Mouse (Mus musculus): ENCODE measurements at regions not wholly inside any gene's neighbourhood (a gene's known extent, or its start where the extent isn't known, plus 50 kb on each side); places are given as distances from the start of the nearest gene placed in this dataset.
A peak's percentile ranks its signal among the peaks of the same experiment; 100 is the strongest.

DNA sequence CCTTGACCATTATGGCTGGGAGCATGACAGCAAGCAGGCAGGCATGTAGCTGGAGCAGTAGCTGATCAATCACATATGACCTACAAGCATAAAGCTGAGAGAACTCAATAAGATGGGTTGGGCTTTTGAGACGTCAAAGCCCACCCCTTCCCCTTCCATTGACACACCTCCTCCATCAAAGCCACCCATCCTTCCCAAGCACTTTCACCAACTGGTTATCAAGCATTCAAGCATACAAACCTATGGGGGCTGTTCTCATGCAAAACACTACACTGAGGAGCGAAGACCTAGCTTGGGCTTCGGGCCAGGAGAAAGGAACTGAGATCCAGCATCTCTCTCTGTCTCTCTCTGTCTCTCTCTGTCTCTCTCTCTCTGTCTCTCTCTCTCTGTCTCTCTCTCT lies 118.4 kb upstream of the Tle3 start:
- Histone ChIP-seq H3K9ac (ENCODE audit: low read depth, low read length, severe bottlenecking) (no peak overlapping the region), H3K4me2 (replicated peaks; ENCODE audit: low read depth, low read length, severe bottlenecking) (no peak overlapping the region), H3K27me3 (ENCODE audit: control insufficient read depth, insufficient read depth, low read length) (no peaks in the 10 kb centered on the region), H3K4me1 (ENCODE audit: control insufficient read depth, insufficient read depth, low read length) (no peaks in the 10 kb centered on the region), H3K9me3 (ENCODE audit: control insufficient read depth, low read length) (no peaks in the 10 kb centered on the region), H3K27ac (replicated peaks; ENCODE audit: low read depth, low read length) (no peak overlapping the region), H3K36me3 (ENCODE audit: control insufficient read depth, insufficient read depth, low read length) (no peaks in the 10 kb centered on the region), H3K4me3 (replicated peaks; ENCODE audit: low read length) (no peak overlapping the region)
- ATAC-seq (ENCODE audit: low FRiP score, low read depth), result no peak
- no peak for DNase-seq (ENCODE audit: low spot score)
- 78% methylated on average over 3 of the region's 3 CpGs for WGBS
- no peak for TF ChIP-seq POLR2A (IDR thresholded peaks at IDR 0.05; ENCODE audit: borderline replicate concordance, extremely low read depth, insufficient read depth, insufficient read length)

DNA sequence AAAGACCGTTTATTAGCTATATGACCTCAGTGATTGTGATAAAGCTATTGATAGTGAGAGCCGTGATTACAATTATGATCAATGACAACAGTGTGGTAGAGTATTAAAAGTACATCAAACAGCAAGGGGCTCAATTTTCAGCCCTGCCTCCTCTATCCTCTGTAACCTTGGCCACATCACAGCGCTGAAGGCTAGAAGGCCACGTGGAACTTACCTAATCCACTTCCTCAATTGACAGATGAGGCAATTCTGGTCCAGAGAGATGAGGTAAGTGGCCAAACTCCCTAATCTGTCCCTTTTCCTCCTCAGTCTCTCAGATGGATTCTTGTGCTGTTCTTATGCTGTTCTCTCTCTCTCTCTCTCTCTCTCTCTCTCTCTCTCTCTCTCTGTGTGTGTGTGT lies 114.7 kb upstream of the Tle3 start:
- H3K4me1 ChIP-seq (ENCODE audit: control insufficient read depth, insufficient read depth, low read length), result peaks cover 9% of the 10 kb centered on the region
- no peak for ATAC-seq (ENCODE audit: low FRiP score, low read depth)
- H3K27ac ChIP-seq (replicated peaks; ENCODE audit: low read depth, low read length), result no peak overlapping the region
- H3K9ac ChIP-seq (ENCODE audit: low read depth, low read length, severe bottlenecking), result no peak overlapping the region
- DNase-seq (ENCODE audit: low spot score), result no peak
- no peaks in the 10 kb centered on the region for H3K36me3 ChIP-seq (ENCODE audit: control insufficient read depth, insufficient read depth, low read length)
- 49% methylated on average over 4 of the region's 4 CpGs for WGBS
- no peak overlapping the region for H3K4me2 ChIP-seq (replicated peaks; ENCODE audit: low read depth, low read length, severe bottlenecking)
- TF ChIP-seq POLR2A (IDR thresholded peaks at IDR 0.05; ENCODE audit: borderline replicate concordance, extremely low read depth, insufficient read depth, insufficient read length), result no peak
- no peaks in the 10 kb centered on the region for H3K27me3 ChIP-seq (ENCODE audit: control insufficient read depth, insufficient read depth, low read length)
- no peaks in the 10 kb centered on the region for H3K9me3 ChIP-seq (ENCODE audit: control insufficient read depth, low read length)
- no peak overlapping the region for H3K4me3 ChIP-seq (replicated peaks; ENCODE audit: low read length)

DNA sequence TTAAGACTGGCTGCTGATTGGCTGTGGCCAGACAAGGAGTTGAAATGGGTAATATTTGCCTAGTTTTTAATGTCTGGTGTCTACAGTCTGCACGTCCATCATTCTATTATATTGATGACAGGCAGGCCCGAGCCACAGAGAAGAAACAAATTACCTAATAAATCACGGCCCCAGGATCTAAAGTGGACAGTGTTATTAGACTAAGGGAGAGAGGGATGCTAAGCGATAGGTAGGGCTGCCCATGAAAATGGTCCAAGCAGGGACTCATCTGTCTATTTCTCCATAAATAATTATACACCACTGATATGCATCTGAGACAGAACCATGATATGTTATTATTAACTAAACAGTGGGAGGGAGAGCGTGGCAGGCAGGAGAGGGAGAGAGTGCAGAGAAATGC lies 114.1 kb upstream of the Tle3 start:
- peaks cover 9% of the 10 kb centered on the region for H3K4me1 ChIP-seq (ENCODE audit: control insufficient read depth, insufficient read depth, low read length)
- no peak overlapping the region for H3K4me2 ChIP-seq (replicated peaks; ENCODE audit: low read depth, low read length, severe bottlenecking)

DNA sequence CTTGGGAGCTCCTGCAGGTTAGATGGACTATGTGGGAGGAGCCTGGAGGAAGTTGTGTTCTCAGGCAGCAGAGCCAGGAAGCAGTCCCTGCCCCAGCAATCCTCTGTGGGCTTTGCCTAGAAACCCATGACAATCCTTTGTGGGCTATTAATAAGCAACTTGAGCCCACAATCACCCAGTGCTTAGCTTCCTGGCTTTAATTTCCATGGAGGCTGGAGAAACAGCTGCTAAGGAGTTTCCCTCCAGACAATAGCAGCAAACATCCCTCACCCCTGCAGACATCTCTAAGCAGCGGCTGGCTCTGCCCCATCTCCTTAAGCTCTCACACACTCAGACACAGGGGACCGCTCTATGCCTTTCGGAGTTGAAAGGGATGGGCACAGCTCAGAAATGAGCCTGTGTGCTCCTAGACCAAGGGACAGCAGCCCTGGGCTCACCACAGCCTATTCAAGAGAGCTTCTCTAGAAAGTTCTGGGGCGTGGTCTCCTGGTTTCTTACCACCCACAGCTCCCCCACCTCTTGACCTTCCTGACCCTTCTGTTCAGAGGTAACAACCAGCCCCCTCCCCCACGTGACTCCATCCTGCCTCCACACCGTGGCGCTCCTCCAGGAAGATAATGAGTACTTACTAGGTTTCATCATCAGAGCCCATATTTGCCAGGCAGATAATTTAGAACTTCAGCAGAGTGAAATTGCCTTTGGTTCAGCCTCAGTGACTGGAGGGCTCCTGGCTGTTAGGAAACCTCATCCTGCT lies 112.6 kb upstream of the Tle3 start:
- peak; percentile 27 for DNase-seq (ENCODE audit: low spot score)
- Histone ChIP-seq H3K9me3 (ENCODE audit: control insufficient read depth, low read length) (no peaks in the 10 kb centered on the region), H3K4me1 (ENCODE audit: control insufficient read depth, insufficient read depth, low read length) (peaks cover 9% of the 10 kb centered on the region), H3K36me3 (ENCODE audit: control insufficient read depth, insufficient read depth, low read length) (no peaks in the 10 kb centered on the region), H3K27ac (replicated peaks; ENCODE audit: low read depth, low read length) (no peak overlapping the region), H3K4me2 (replicated peaks; ENCODE audit: low read depth, low read length, severe bottlenecking) (no peak overlapping the region), H3K9ac (ENCODE audit: low read depth, low read length, severe bottlenecking) (no peak overlapping the region), H3K4me3 (replicated peaks; ENCODE audit: low read length) (no peak overlapping the region), H3K27me3 (ENCODE audit: control insufficient read depth, insufficient read depth, low read length) (no peaks in the 10 kb centered on the region)
- WGBS, result 15% methylated on average over 7 of the region's 7 CpGs
- peak; percentile 53; the same call in 1 of the 2 replicates for ATAC-seq (ENCODE audit: low FRiP score, low read depth)
- no peak for TF ChIP-seq POLR2A (IDR thresholded peaks at IDR 0.05; ENCODE audit: borderline replicate concordance, extremely low read depth, insufficient read depth, insufficient read length)

More for the DNA sequence above, 114.1 kb upstream of the Tle3 start:
- no peak for DNase-seq (ENCODE audit: low spot score)
- WGBS, result 52% methylated on average over 5 of the region's 5 CpGs
- H3K36me3 ChIP-seq (ENCODE audit: control insufficient read depth, insufficient read depth, low read length), result no peaks in the 10 kb centered on the region
- H3K4me3 ChIP-seq (replicated peaks; ENCODE audit: low read length), result no peak overlapping the region
- H3K27me3 ChIP-seq (ENCODE audit: control insufficient read depth, insufficient read depth, low read length), result no peaks in the 10 kb centered on the region
- H3K27ac ChIP-seq (replicated peaks; ENCODE audit: low read depth, low read length), result no peak overlapping the region
- no peak for ATAC-seq (ENCODE audit: low FRiP score, low read depth)
- H3K9me3 ChIP-seq (ENCODE audit: control insufficient read depth, low read length), result no peaks in the 10 kb centered on the region
- TF ChIP-seq POLR2A (IDR thresholded peaks at IDR 0.05; ENCODE audit: borderline replicate concordance, extremely low read depth, insufficient read depth, insufficient read length), result no peak
- no peak overlapping the region for H3K9ac ChIP-seq (ENCODE audit: low read depth, low read length, severe bottlenecking)

DNA sequence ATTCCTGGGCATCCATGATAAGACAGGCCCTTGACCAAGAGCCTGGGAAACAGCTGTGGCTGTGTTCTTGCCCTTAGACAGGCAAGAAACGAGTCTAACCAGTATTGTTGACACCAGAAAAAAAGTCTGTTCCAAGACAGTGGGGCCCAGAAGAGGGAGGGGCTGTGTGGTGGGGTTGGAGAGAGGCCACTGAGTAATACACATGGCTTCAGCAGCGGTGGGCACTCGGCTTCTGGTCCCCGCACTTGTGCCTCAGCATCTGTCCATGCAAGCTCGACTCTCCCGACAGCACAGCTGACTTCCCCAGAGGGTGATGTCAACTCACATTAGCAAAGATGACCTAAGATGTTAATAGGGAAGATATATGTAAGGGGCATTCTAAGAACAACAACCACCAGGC lies 110.9 kb upstream of the Tle3 start:
- H3K9me3 ChIP-seq (ENCODE audit: control insufficient read depth, low read length), result 0 out of 2 replicates have a peak, but pooled peaks cover 6% of the 10 kb centered on the region
- H3K9ac ChIP-seq (ENCODE audit: low read depth, low read length, severe bottlenecking), result no peak overlapping the region
- 55% methylated on average over 6 of the region's 6 CpGs for WGBS
- DNase-seq (ENCODE audit: low spot score) (peak; percentile 13), ATAC-seq (ENCODE audit: low FRiP score, low read depth) (no peak)
- no peak overlapping the region for H3K4me3 ChIP-seq (replicated peaks; ENCODE audit: low read length)
- H3K4me1 ChIP-seq (ENCODE audit: control insufficient read depth, insufficient read depth, low read length), result peaks cover 9% of the 10 kb centered on the region
- no peak overlapping the region for H3K4me2 ChIP-seq (replicated peaks; ENCODE audit: low read depth, low read length, severe bottlenecking)
- TF ChIP-seq POLR2A (IDR thresholded peaks at IDR 0.05; ENCODE audit: borderline replicate concordance, extremely low read depth, insufficient read depth, insufficient read length), result no peak
- no peaks in the 10 kb centered on the region for H3K36me3 ChIP-seq (ENCODE audit: control insufficient read depth, insufficient read depth, low read length)
- H3K27ac ChIP-seq (replicated peaks; ENCODE audit: low read depth, low read length), result no peak overlapping the region
- H3K27me3 ChIP-seq (ENCODE audit: control insufficient read depth, insufficient read depth, low read length), result no peaks in the 10 kb centered on the region
